Mouse (Mus musculus) hindbrain, embryonic 13.5 days (tissue): ENCODE measurements at regions not wholly inside any gene's neighbourhood (a gene's known extent, or its start where the extent isn't known, plus 50 kb on each side); places are given as distances from the start of the nearest gene placed in this dataset.

Experiments used
- ATAC-seq: fragments of 200-750 bp; cut with Nextera tagmentation; 2 replicates; pipeline ENCODE4 v1.8.0; 2017; ENCODE audit warnings: moderate TSS enrichment; ENCODE audit not compliant: low FRiP score
- H3K27ac ChIP-seq: fragments of 300-500 bp; sonication (generic); 2 replicates; pipeline ENCODE4 v1.5.1; 2015; ENCODE audit warnings: inconsistent platforms, mild to moderate bottlenecking, moderate library complexity
- H3K27me3 ChIP-seq: fragments of 300-500 bp; sonication (generic); 2 replicates; pipeline ENCODE4 v1.6.1; 2015; ENCODE audit warnings: mild to moderate bottlenecking, inconsistent platforms
- H3K36me3 ChIP-seq: fragments of 300-500 bp; sonication (generic); 2 replicates; pipeline ENCODE4 v1.6.1; 2015; ENCODE audit warnings: mild to moderate bottlenecking, inconsistent platforms
- H3K4me1 ChIP-seq: fragments of 300-500 bp; sonication (generic); replicated peaks from 2 replicates; pipeline ENCODE4 v1.6.1; 2015; ENCODE audit warnings: inconsistent platforms
- H3K4me2 ChIP-seq: fragments of 300-500 bp; sonication (generic); 2 replicates; pipeline ENCODE4 v1.6.1; 2015; ENCODE audit warnings: inconsistent platforms, mild to moderate bottlenecking, moderate library complexity
- H3K4me3 ChIP-seq: fragments of 300-500 bp; sonication (generic); 2 replicates; pipeline ENCODE4 v1.5.1; 2015; ENCODE audit warnings: mild to moderate bottlenecking, inconsistent platforms
- H3K9ac ChIP-seq: fragments of 300-500 bp; sonication (generic); 2 replicates; pipeline ENCODE4 v1.6.1; 2015; ENCODE audit warnings: mild to moderate bottlenecking, inconsistent platforms
- H3K9me3 ChIP-seq: fragments of 300-500 bp; sonication (generic); 2 replicates; pipeline ENCODE4 v1.6.1; 2016; ENCODE audit warnings: inconsistent platforms
- WGBS: fragments of 180-500 bp; shearing (Covaris S2); methylation state at CpG from one replicate; pipeline ENCODE4 v1.1.7; 2015; 5-methylcytosine and 5-hydroxymethylcytosine counted together

DNA sequence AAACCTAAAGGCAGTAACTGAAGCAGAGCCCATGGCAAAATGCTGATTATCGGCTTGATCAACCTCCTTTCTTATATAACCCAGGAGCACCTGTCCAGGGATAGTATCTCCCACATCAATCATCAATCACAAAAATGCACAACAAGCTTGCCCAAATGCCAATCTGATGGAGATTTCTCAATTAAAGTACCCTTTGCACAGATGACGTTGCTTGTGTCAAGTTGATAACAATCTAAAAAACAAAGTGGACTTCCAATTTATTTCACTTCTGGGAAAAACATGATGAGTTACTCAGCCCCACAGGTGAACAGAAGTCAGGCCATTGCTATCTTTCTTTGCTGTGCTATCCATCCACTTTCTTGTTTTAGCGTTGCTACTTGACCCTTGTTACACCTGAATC is 144.5 kb upstream of the Tle4 start:
- no peaks in the 10 kb centered on the region for H3K4me1 ChIP-seq
- H3K9ac ChIP-seq: no peak overlapping the region
- no peak overlapping the region for H3K4me2 ChIP-seq
- no peaks in the 10 kb centered on the region for H3K36me3 ChIP-seq
- WGBS: 96% methylated on average over 3 of the region's 3 CpGs
- H3K27ac ChIP-seq: no peak overlapping the region
- H3K4me3 ChIP-seq: no peak overlapping the region
- no peak for ATAC-seq
- no peaks in the 10 kb centered on the region for H3K9me3 ChIP-seq
- no peaks in the 10 kb centered on the region for H3K27me3 ChIP-seq

- Histone ChIP-seq H3K36me3 (no peaks in the 10 kb centered on the region), H3K27me3 (no peaks in the 10 kb centered on the region), H3K27ac (no peak overlapping the region), H3K4me1 (no peaks in the 10 kb centered on the region), H3K9ac (no peak overlapping the region), H3K9me3 (no peaks in the 10 kb centered on the region), H3K4me2 (no peak overlapping the region), H3K4me3 (no peak overlapping the region)
- WGBS: 91% methylated on average over 1 of the region's 1 CpGs
- ATAC-seq: no peak
Observed at GRCm38 (mm10) chr19:14740936-14741335, 143.1 kb upstream of the Tle4 start.

- ATAC-seq: no peak
- Histone ChIP-seq H3K27me3 (no peaks in the 10 kb centered on the region), H3K4me1 (no peaks in the 10 kb centered on the region), H3K27ac (no peak overlapping the region), H3K9ac (no peak overlapping the region), H3K36me3 (no peaks in the 10 kb centered on the region), H3K4me3 (no peak overlapping the region), H3K9me3 (no peaks in the 10 kb centered on the region), H3K4me2 (no peak overlapping the region)
- WGBS: 95% methylated on average over 1 of the region's 1 CpGs
Observed at GRCm38 (mm10) chr19:14740139-14740538, 142.3 kb upstream of the Tle4 start.

DNA sequence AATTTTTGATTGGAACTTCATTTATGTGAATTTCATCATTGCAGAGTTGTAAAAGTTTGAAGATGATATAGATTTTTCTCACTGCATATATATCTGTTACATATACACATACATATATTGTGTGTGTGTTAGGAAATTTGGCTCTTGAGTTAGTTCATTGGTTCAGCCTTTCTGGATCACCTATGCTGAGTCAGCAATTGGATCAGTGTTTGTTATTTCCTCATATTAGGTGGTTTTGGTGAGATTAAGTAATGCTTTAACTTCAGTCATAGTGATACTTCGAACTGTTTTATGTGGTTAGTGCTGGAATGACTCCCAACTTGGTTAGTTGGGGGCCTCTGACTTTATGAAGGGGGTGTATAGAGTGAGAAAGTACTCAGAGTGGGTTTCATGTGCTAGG is 138.7 kb upstream of the Tle4 start:
- Histone ChIP-seq H3K4me3 (no peak overlapping the region), H3K9ac (no peak overlapping the region), H3K4me2 (no peak overlapping the region), H3K27me3 (no peaks in the 10 kb centered on the region), H3K27ac (no peak overlapping the region), H3K4me1 (no peaks in the 10 kb centered on the region), H3K9me3 (no peaks in the 10 kb centered on the region), H3K36me3 (no peaks in the 10 kb centered on the region)
- WGBS: 87% methylated on average over 1 of the region's 1 CpGs
- ATAC-seq: no peak

- Histone ChIP-seq H3K4me1 (no peaks in the 10 kb centered on the region), H3K36me3 (no peaks in the 10 kb centered on the region), H3K9ac (no peak overlapping the region), H3K9me3 (no peaks in the 10 kb centered on the region), H3K4me3 (no peak overlapping the region), H3K27me3 (no peaks in the 10 kb centered on the region), H3K27ac (no peak overlapping the region), H3K4me2 (no peak overlapping the region)
- no peak for ATAC-seq
- WGBS: 60% methylated on average over 3 of the region's 3 CpGs
Observed at GRCm38 (mm10) chr19:14725329-14725728, 127.5 kb upstream of the Tle4 start.

DNA sequence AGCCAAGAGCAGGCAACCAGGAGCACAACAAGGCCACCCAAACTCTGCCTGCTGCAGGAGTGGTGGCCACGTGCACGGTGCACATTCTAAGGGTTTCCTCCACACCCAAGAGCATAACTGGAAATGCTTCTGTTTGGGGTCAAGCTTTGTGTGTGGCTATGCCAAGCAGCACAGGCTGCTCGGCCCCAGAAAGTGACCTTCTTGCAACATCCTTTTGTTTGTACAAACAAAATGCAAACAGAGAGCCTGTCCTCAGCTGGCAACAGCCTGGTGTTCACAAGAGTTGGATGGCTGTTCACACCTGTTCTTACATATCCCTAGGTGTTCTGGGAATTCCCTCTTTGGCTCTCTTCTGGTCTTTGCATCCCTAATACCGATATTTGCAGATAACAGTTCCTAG is 126.8 kb upstream of the Tle4 start:
- no peak overlapping the region for H3K4me3 ChIP-seq
- WGBS: 68% methylated on average over 4 of the region's 4 CpGs
- H3K27me3 ChIP-seq: no peaks in the 10 kb centered on the region
- H3K9ac ChIP-seq: no peak overlapping the region
- no peaks in the 10 kb centered on the region for H3K4me1 ChIP-seq
- no peak for ATAC-seq
- H3K36me3 ChIP-seq: no peaks in the 10 kb centered on the region
- H3K4me2 ChIP-seq: no peak overlapping the region
- H3K27ac ChIP-seq: no peak overlapping the region
- H3K9me3 ChIP-seq: no peaks in the 10 kb centered on the region

GRCm38 (mm10) chr19:14705791-14706190 is 107.9 kb upstream of the Tle4 start:
- no peaks in the 10 kb centered on the region for H3K27me3 ChIP-seq
- no peak overlapping the region for H3K9ac ChIP-seq
- no peak overlapping the region for H3K27ac ChIP-seq
- H3K9me3 ChIP-seq: no peaks in the 10 kb centered on the region
- H3K4me1 ChIP-seq: no peaks in the 10 kb centered on the region
- no peaks in the 10 kb centered on the region for H3K36me3 ChIP-seq
- ATAC-seq: no peak
- WGBS: 96% methylated on average over 2 of the region's 2 CpGs
- no peak overlapping the region for H3K4me3 ChIP-seq
- no peak overlapping the region for H3K4me2 ChIP-seq

DNA sequence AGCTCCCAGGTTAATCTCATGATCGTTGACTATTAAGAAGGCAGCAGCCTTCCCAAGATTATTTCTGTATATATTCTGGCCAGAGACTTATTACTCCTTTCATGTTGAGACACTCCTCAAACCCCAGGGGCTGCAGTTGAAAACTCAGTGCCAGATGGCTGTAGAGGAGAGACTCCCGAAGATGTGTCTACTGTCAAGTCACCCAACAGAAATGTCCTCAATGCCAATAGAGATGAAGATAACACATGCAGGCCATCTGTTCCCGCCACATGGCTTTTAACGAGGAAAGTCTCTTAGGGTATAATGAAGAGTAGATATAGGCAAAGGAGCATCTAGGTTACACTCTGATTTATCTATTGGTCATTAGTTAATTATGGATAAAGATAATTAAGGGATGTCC is 103.3 kb upstream of the Tle4 start:
- ATAC-seq: no peak
- H3K9me3 ChIP-seq: no peaks in the 10 kb centered on the region
- no peak overlapping the region for H3K4me3 ChIP-seq
- H3K27me3 ChIP-seq: no peaks in the 10 kb centered on the region
- H3K4me1 ChIP-seq: no peaks in the 10 kb centered on the region
- no peak overlapping the region for H3K9ac ChIP-seq
- no peaks in the 10 kb centered on the region for H3K36me3 ChIP-seq
- WGBS: 73% methylated on average over 4 of the region's 4 CpGs
- no peak overlapping the region for H3K4me2 ChIP-seq
- no peak overlapping the region for H3K27ac ChIP-seq

DNA sequence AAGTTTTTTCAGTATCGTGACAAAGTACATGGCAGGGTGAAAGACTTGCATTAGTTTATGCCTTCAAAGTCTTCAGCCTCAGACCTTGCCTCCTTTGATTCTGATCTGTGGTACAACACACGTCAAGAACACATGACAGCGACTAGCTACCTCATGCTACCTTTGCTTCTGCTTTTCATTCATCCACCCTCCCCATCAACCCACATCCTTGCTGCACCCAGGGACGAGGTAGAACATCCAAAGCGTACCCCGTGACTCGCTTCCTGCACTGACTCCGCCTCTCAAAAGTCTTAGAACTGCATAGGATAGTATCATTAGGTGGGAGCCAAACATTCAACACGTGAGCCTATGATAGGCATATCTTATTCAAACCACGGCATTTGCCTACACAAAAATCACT is 97.5 kb upstream of the Tle4 start:
- no peaks in the 10 kb centered on the region for H3K36me3 ChIP-seq
- no peaks in the 10 kb centered on the region for H3K9me3 ChIP-seq
- H3K27ac ChIP-seq: no peak overlapping the region
- H3K4me1 ChIP-seq: no peaks in the 10 kb centered on the region
- H3K4me2 ChIP-seq: no peak overlapping the region
- H3K9ac ChIP-seq: no peak overlapping the region
- no peak for ATAC-seq
- H3K4me3 ChIP-seq: no peak overlapping the region
- 93% methylated on average over 10 of the region's 10 CpGs for WGBS
- H3K27me3 ChIP-seq: no peaks in the 10 kb centered on the region

DNA sequence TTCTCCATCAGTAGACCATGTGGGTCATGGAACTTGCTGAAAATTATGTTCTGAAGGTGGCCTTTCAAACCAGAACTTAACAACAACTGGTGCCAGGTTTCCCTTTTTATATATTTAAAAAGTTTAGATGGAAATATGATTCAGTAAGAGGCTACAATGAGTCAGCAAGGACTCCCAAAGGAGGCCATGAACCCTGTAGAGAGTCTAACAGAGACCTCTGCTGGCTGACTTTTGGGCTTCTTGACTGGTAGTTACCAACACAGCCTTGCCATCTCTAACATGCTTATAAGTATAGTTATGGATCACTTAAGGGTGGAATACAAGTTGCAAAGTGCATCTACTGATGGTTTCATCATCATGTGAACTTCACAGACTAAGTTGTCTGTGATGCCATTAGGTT is 94.3 kb upstream of the Tle4 start:
- Histone ChIP-seq H3K36me3 (no peaks in the 10 kb centered on the region), H3K9ac (no peak overlapping the region), H3K4me2 (no peak overlapping the region), H3K9me3 (no peaks in the 10 kb centered on the region), H3K4me1 (no peaks in the 10 kb centered on the region), H3K27me3 (no peaks in the 10 kb centered on the region), H3K27ac (no peak overlapping the region), H3K4me3 (no peak overlapping the region)
- no peak for ATAC-seq

- Histone ChIP-seq H3K4me1 (no peaks in the 10 kb centered on the region), H3K9ac (no peak overlapping the region), H3K4me2 (no peak overlapping the region), H3K36me3 (no peaks in the 10 kb centered on the region), H3K4me3 (no peak overlapping the region), H3K9me3 (no peaks in the 10 kb centered on the region), H3K27ac (no peak overlapping the region), H3K27me3 (no peaks in the 10 kb centered on the region)
- 97% methylated on average over 1 of the region's 1 CpGs for WGBS
- no peak for ATAC-seq
Observed at GRCm38 (mm10) chr19:14685628-14686027, 87.8 kb upstream of the Tle4 start.

GRCm38 (mm10) chr19:14684669-14685068 is 86.8 kb upstream of the Tle4 start:
- H3K9ac ChIP-seq: no peak overlapping the region
- no peaks in the 10 kb centered on the region for H3K36me3 ChIP-seq
- H3K4me1 ChIP-seq: no peaks in the 10 kb centered on the region
- WGBS: 90% methylated on average over 3 of the region's 3 CpGs
- no peaks in the 10 kb centered on the region for H3K9me3 ChIP-seq
- H3K27ac ChIP-seq: no peak overlapping the region
- no peak overlapping the region for H3K4me2 ChIP-seq
- no peaks in the 10 kb centered on the region for H3K27me3 ChIP-seq
- no peak for ATAC-seq
- H3K4me3 ChIP-seq: no peak overlapping the region

GRCm38 (mm10) chr19:14681306-14681705 is 83.5 kb upstream of the Tle4 start:
- Histone ChIP-seq H3K9me3 (no peaks in the 10 kb centered on the region), H3K9ac (no peak overlapping the region), H3K4me1 (no peaks in the 10 kb centered on the region), H3K4me3 (no peak overlapping the region), H3K27ac (no peak overlapping the region), H3K27me3 (no peaks in the 10 kb centered on the region), H3K36me3 (no peaks in the 10 kb centered on the region), H3K4me2 (no peak overlapping the region)
- no peak for ATAC-seq
- 85% methylated on average over 11 of the region's 11 CpGs for WGBS

DNA sequence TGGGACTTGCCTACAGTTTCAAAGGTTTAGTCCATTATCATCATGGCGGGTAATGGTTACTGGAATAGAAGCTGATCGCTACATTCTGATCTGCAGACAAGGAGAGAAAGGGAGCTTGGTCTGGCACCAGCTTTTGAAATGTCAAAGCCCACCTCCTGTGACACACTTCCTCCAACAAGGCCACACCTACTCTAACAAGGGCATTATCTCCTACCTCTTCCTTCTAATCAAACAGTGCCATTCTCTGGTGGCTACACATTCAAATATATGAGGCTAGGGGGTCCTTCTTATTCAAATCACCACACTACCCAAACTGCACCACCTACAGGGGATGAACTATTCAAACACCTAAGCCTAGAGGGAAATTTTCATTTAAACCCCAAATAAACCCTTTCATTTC is 81.9 kb upstream of the Tle4 start:
- H3K27ac ChIP-seq: no peak overlapping the region
- no peak overlapping the region for H3K9ac ChIP-seq
- H3K4me1 ChIP-seq: no peaks in the 10 kb centered on the region
- no peaks in the 10 kb centered on the region for H3K36me3 ChIP-seq
- H3K27me3 ChIP-seq: no peaks in the 10 kb centered on the region
- 92% methylated on average over 2 of the region's 2 CpGs for WGBS
- no peak overlapping the region for H3K4me2 ChIP-seq
- no peak overlapping the region for H3K4me3 ChIP-seq
- no peak for ATAC-seq
- H3K9me3 ChIP-seq: no peaks in the 10 kb centered on the region
